Mouse (Mus musculus) stomach, postnatal 0 days (tissue): ENCODE data around the gene Kcnj4. TPM values are rescaled to one million over a fixed set of nuclear protein-coding genes. Genes with fewer than 3 reads are reported as not detected.

Experiments
- ATAC-seq: fragments of 200-750 bp; cut with Nextera tagmentation; 2 replicates; pipeline ENCODE4 v1.8.0; 2017; ENCODE audit not compliant: low FRiP score, low TSS enrichment
- DNase-seq: peaks from one replicate; pipeline ENCODE4 v3.0.0-alpha.2; 2016; ENCODE audit warnings: low spot score
- H3K27ac ChIP-seq: fragments of 300-500 bp; sonication (generic); replicated peaks from 2 replicates; pipeline ENCODE4 v1.5.1; 2014; ENCODE audit warnings: mild to moderate bottlenecking, control low read depth
- H3K27me3 ChIP-seq: fragments of 300-500 bp; sonication (generic); 2 replicates; pipeline ENCODE4 v1.6.1; 2014; ENCODE audit warnings: low read length; ENCODE audit not compliant: control insufficient read depth, insufficient read depth
- H3K36me3 ChIP-seq: fragments of 300-500 bp; sonication (generic); 2 replicates; pipeline ENCODE4 v1.6.1; 2014; ENCODE audit warnings: low read length, mixed read lengths; ENCODE audit not compliant: control insufficient read depth, insufficient read depth
- H3K4me1 ChIP-seq: fragments of 300-500 bp; sonication (generic); replicated peaks from 2 replicates; pipeline ENCODE4 v1.6.1; 2014; ENCODE audit warnings: antibody characterized with exemption; ENCODE audit not compliant: control insufficient read depth, insufficient read depth
- H3K4me2 ChIP-seq: fragments of 300-500 bp; sonication (generic); replicated peaks from 2 replicates; pipeline ENCODE4 v1.6.1; 2014; ENCODE audit warnings: low read depth, mild to moderate bottlenecking, control low read depth, moderate library complexity
- H3K4me3 ChIP-seq: fragments of 300-500 bp; sonication (generic); 2 replicates; pipeline ENCODE4 v1.5.1; 2014; ENCODE audit warnings: low read depth, low read length, control low read depth
- H3K9ac ChIP-seq: fragments of 300-500 bp; sonication (generic); 2 replicates; pipeline ENCODE4 v1.6.1; 2014; ENCODE audit warnings: mild to moderate bottlenecking, low read length, control low read depth, mixed read lengths
- H3K9me3 ChIP-seq: fragments of 300-500 bp; sonication (generic); 2 replicates; pipeline ENCODE4 v1.6.1; 2016; ENCODE audit warnings: low read length; ENCODE audit not compliant: control insufficient read depth
- CTCF ChIP-seq: IDR thresholded peaks from 2 replicates; pipeline ENCODE4 v1.5.1; 2016; ENCODE audit warnings: antibody characterized with exemption, low read depth, mild to moderate bottlenecking, moderate library complexity
- EP300 ChIP-seq: optimal IDR thresholded peaks from 2 replicates; pipeline ENCODE3; 2016; ENCODE audit warnings: antibody characterized with exemption
- WGBS: fragments of 180-500 bp; shearing (Covaris S2); extraction: QIAGEN DNeasy Blood & Tissue Kit; methylation state at CpG from one replicate; pipeline ENCODE4 v1.1.7; 2014; 5-methylcytosine and 5-hydroxymethylcytosine counted together
- polyA plus RNA-seq: library from polyadenylated mRNA; unstranded; fragments of >200 nt; fragmentation: Nextera tagmentation; extraction: Ambion mirVana; gene quantifications from 2 replicates; pipeline ENCODE4 v1.2.1, GENCODE M21; 2015

The Kcnj4 gene
- polyA plus RNA-seq, 1 experiment from 2014 or later = not detected

DNA sequence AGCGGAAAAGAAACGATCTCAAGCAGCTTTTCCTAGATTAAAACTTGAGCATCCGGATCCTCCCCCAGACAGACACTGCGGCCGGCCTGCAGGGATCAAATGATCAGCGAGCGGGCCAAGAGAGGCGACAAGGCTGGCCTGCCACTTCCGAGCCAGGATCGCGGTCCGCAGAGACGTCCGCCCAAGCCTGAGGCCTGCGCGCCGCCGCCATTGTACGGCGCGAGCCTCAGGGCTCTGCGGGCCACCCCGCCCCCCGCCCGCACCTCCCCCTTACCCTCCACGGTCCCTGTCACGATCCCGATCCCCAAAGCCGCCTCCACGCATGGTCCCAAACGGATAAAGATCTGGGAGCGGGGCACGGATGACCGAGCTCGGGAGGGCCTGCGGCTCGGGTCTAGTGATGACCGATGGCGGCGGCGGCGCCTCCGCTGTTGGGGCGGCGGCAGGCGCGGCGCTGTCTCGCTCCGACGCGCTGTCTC lies 40.9 kb upstream of the Kcnj4 start:
- H3K9me3 ChIP-seq = no peaks in the 10 kb centered on the region
- H3K4me1 ChIP-seq = peaks cover 2% of the 10 kb centered on the region; the same call in 1 of the 2 replicates
- H3K27me3 ChIP-seq = no peaks in the 10 kb centered on the region
- ATAC-seq = peak; percentile 61
- DNase-seq = peak; percentile 70
- WGBS = under 1% methylated on average over 40 of the region's 52 CpGs
- TF ChIP-seq CTCF (no peak), EP300 (no peak)
- peak overlapping the region; percentile 98 for H3K9ac ChIP-seq
- peak overlapping the region; percentile 96 for H3K4me3 ChIP-seq
- peak overlapping the region; percentile 62 for H3K4me2 ChIP-seq
- peaks cover 4% of the 10 kb centered on the region for H3K36me3 ChIP-seq
- peak overlapping the region; percentile 99 for H3K27ac ChIP-seq

DNA sequence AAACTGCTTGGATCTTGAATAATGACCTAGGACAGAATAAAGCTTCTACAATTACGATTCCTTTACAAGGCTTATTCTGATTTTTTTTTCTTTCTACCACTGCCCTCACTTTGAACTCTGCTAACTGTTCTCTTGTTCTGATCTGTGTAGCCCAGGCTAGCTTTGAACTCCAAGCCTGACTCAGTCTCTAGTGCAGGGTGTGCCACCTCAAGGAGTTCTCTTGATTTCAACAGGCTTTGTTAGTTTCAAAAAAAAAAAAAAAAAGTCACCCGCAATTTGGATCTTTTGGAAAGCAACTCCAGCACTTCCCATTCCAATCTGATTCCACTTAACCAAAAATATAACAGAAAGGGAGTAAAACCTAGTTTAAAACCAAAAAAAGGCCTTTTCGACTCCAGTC lies 40.5 kb upstream of the Kcnj4 start:
- 2% methylated on average over 3 of the region's 3 CpGs for WGBS
- Histone ChIP-seq H3K27me3 (no peaks in the 10 kb centered on the region), H3K4me3 (peak overlapping the region; percentile 96), H3K4me1 (peaks cover 2% of the 10 kb centered on the region; the same call in 1 of the 2 replicates), H3K9ac (peak overlapping the region; percentile 98), H3K27ac (peak overlapping the region; percentile 99), H3K9me3 (no peaks in the 10 kb centered on the region), H3K4me2 (peak overlapping the region; percentile 62), H3K36me3 (peaks cover 9% of the 10 kb centered on the region)
- no peak for DNase-seq
- no peak for ATAC-seq
- no peak for TF ChIP-seq CTCF
- TF ChIP-seq EP300 = no peak

DNA sequence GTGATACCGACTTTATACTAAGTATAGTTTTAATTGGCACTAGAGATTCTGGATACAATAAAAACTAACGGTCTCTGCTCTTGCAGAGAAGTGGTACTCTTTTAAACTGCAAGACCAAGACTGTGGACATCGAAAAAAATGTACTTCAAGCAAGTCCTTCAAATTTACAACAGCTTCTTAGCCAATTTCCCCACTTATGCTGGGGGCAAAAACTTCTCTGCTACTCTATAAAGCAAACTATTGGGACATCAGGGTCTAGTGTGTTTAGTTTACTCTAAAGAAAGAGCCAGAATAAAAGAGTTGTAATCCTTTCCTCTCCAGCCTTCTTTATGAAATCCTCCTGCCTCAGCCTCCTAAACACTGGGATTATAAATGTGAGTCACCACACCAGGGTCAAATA lies 38.9 kb upstream of the Kcnj4 start:
- TF ChIP-seq EP300 (no peak), CTCF (no peak)
- no peaks in the 10 kb centered on the region for H3K9me3 ChIP-seq
- H3K4me2 ChIP-seq = peak overlapping the region; percentile 1; the same call in 1 of the 2 replicates
- no peak overlapping the region for H3K4me3 ChIP-seq
- H3K36me3 ChIP-seq = peaks cover 22% of the 10 kb centered on the region
- ATAC-seq (no peak), DNase-seq (no peak)
- no peaks in the 10 kb centered on the region for H3K27me3 ChIP-seq
- no peak overlapping the region for H3K9ac ChIP-seq
- peaks cover 2% of the 10 kb centered on the region; the same call in 1 of the 2 replicates for H3K4me1 ChIP-seq
- no peak overlapping the region for H3K27ac ChIP-seq
- 90% methylated on average over 3 of the region's 3 CpGs for WGBS

DNA sequence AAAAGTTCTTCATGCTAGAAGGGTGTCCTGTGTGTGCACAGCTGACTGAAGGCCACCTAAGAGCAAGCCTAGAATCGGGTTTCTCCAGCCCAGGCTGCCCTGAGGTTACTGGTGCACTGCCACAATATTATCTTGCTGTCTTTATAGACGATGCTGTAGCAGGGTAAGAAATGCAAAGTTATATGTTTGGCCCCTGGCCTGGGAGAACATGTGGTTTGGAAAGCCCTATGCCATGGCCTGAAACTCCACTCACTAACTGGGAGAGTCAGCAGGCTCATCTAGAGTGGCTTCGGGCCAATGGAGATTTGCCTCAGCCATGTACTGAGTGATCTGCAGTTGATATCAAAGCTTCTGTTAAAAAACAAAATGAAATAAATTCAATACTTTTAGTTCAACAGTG lies 28.8 kb upstream of the Kcnj4 start:
- WGBS = 70% methylated on average over 3 of the region's 3 CpGs
- Histone ChIP-seq H3K36me3 (peaks cover 56% of the 10 kb centered on the region), H3K9me3 (no peaks in the 10 kb centered on the region), H3K4me2 (no peak overlapping the region), H3K27me3 (no peaks in the 10 kb centered on the region), H3K4me3 (no peak overlapping the region), H3K27ac (no peak overlapping the region), H3K4me1 (no peaks in the 10 kb centered on the region), H3K9ac (no peak overlapping the region)
- no peak for DNase-seq
- ATAC-seq = no peak
- TF ChIP-seq CTCF = no peak
- no peak for TF ChIP-seq EP300

DNA sequence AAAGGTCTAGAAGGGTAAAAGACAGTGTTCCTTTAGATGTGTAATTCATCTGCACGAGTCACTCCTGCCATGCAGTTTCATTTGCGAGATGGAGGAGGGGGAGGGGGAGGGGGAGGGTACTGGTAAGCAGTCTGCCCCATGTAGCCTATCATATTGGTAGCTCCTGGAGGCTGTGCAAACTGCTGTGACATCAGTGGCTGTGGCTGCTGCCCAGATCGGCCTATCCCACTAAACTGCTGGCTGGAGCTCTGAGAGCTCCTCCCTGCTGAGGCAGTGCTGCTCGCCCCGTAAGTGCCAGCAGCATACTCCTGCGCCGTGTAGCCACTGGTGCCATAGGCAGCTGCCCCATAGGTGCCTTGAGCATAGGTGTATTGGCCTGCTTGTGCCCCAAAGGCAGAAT lies 24.9 kb upstream of the Kcnj4 start:
- Histone ChIP-seq H3K27me3 (no peaks in the 10 kb centered on the region), H3K4me3 (no peak overlapping the region), H3K9me3 (no peaks in the 10 kb centered on the region), H3K9ac (no peak overlapping the region), H3K27ac (no peak overlapping the region), H3K36me3 (peaks cover 46% of the 10 kb centered on the region), H3K4me1 (no peaks in the 10 kb centered on the region), H3K4me2 (no peak overlapping the region)
- no peak for DNase-seq
- no peak for ATAC-seq
- 64% methylated on average over 7 of the region's 7 CpGs for WGBS
- TF ChIP-seq CTCF (no peak), EP300 (no peak)

DNA sequence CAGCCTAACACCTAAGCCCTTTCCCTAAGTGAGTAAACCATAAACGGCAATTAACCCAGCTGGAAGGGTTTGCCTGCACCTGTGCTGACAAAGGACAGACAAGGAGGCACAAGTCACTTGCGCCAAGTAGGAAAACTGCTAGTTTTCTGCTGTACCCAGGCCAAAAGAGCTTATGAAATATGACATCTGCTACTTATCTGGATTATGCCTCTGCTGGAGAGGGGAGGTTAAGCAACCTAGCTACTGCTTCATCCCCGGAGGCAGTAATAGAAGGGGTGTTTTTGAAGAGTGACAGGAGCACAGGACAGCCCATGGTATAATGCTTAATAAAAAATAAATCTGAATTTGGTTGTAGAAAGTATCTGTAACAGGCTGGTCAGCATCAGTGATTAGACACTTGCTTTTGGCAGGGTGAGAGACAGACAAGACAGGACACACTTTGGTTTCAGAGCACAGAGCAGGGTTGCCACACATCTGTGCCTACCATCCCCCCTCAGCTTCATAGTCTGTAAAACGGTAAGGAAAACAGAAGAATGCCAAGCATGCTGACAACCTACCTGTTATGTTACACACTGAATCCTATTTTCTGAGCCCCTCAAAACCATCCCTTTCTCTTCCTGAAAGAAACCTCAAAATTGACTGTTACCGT lies 23.1 kb upstream of the Kcnj4 start:
- Histone ChIP-seq H3K4me3 (no peak overlapping the region), H3K4me2 (no peak overlapping the region), H3K4me1 (no peaks in the 10 kb centered on the region), H3K36me3 (peaks cover 39% of the 10 kb centered on the region), H3K27me3 (no peaks in the 10 kb centered on the region), H3K9ac (no peak overlapping the region), H3K27ac (no peak overlapping the region), H3K9me3 (no peaks in the 10 kb centered on the region)
- peak; percentile 37; the same call in 1 of the 2 replicates for TF ChIP-seq CTCF
- no peak for TF ChIP-seq EP300
- no peak for DNase-seq
- 0 out of 2 replicates have a peak, but pooled peaks have one; percentile 2 for ATAC-seq
- WGBS = 47% methylated on average over 5 of the region's 5 CpGs
